Mouse (Mus musculus) intestine, embryonic 16.5 days (tissue): ENCODE measurements around the gene Twist1. TPM values are rescaled to one million over a fixed set of nuclear protein-coding genes. Genes with fewer than 3 reads are reported as not detected.

Source experiments
- ATAC-seq: fragments of 200-750 bp; cut with Nextera tagmentation; 2 replicates; pipeline ENCODE4 v1.8.0; 2017; ENCODE audit warnings: moderate TSS enrichment, moderate library complexity
- H3K27ac ChIP-seq: fragments of 300-500 bp; sonication (generic); 2 replicates; pipeline ENCODE4 v1.5.1; 2014; ENCODE audit warnings: mild to moderate bottlenecking, low read length
- H3K27me3 ChIP-seq: fragments of 300-500 bp; sonication (generic); replicated peaks from 2 replicates; pipeline ENCODE4 v1.6.1; 2014; ENCODE audit warnings: low read length, control low read depth, mixed read lengths; ENCODE audit not compliant: control insufficient read depth, insufficient read depth
- H3K36me3 ChIP-seq: fragments of 300-500 bp; sonication (generic); 2 replicates; pipeline ENCODE4 v1.6.1; 2014; ENCODE audit warnings: low read length, control low read depth; ENCODE audit not compliant: control insufficient read depth, insufficient read depth
- H3K4me1 ChIP-seq: fragments of 300-500 bp; sonication (generic); 2 replicates; pipeline ENCODE4 v1.6.1; 2014; ENCODE audit warnings: low read length, control low read depth, mixed read lengths; ENCODE audit not compliant: control insufficient read depth, insufficient read depth
- H3K4me2 ChIP-seq: fragments of 300-500 bp; sonication (generic); 2 replicates; pipeline ENCODE4 v1.6.1; 2014; ENCODE audit warnings: low read depth, low read length, control low read depth
- H3K4me3 ChIP-seq: fragments of 300-500 bp; sonication (generic); 2 replicates; pipeline ENCODE4 v1.5.1; 2014; ENCODE audit warnings: mild to moderate bottlenecking, low read length
- H3K9ac ChIP-seq: fragments of 300-500 bp; sonication (generic); 2 replicates; pipeline ENCODE4 v1.6.1; 2014; ENCODE audit warnings: low read depth, low read length
- H3K9me3 ChIP-seq: fragments of 300-500 bp; sonication (generic); 2 replicates; pipeline ENCODE4 v1.6.1; 2016; ENCODE audit warnings: low read length, control low read depth; ENCODE audit not compliant: control insufficient read depth
- WGBS: fragments of 180-500 bp; shearing (Covaris S2); extraction: QIAGEN DNeasy Blood & Tissue Kit; methylation state at CpG from one replicate; pipeline ENCODE4 v1.1.7; 2014; 5-methylcytosine and 5-hydroxymethylcytosine counted together
- polyA plus RNA-seq: library from polyadenylated mRNA; unstranded; fragments of >200 nt; fragmentation: Nextera tagmentation; extraction: Ambion mirVana; gene quantifications from 2 replicates; pipeline ENCODE4 v1.2.1, GENCODE M21; 2015

The Twist1 gene
- polyA plus RNA-seq, 1 experiment from 2014 or later: 0.49 TPM

DNA sequence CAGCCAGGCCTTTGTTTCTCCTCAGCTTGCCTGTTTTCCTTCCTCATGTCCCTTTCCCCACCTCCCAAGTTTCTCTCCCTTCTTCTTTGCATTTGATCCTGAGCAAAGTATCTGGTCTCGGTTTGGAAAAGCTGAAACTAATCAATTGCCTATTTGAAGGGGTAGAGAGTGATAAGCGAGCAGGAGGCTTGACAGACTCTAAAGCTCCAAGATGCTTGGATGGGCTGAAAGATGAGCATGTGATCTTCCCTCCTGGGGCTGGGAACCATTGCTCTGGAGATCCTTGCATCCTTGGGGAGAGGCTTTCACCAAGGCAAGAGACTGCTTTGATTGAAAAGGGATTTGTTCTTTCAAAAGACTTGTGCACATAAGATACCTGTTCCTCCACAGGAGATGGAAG is 7.0 kb downstream of the Twist1 start:
- peaks cover 57% of the 10 kb centered on the region for H3K27me3 ChIP-seq
- peaks cover 4% of the 10 kb centered on the region for H3K4me1 ChIP-seq
- no peak overlapping the region for H3K27ac ChIP-seq
- no peak for ATAC-seq
- no peaks in the 10 kb centered on the region for H3K9me3 ChIP-seq
- H3K9ac ChIP-seq: no peak overlapping the region
- H3K4me3 ChIP-seq: no peak overlapping the region
- 22% methylated on average over 2 of the region's 2 CpGs for WGBS
- no peaks in the 10 kb centered on the region for H3K36me3 ChIP-seq
- H3K4me2 ChIP-seq: no peak overlapping the region

GRCm38 (mm10) chr12:33965661-33966360 is 8.3 kb downstream of the Twist1 start:
- H3K4me3 ChIP-seq: no peak overlapping the region
- no peaks in the 10 kb centered on the region for H3K36me3 ChIP-seq
- H3K9ac ChIP-seq: no peak overlapping the region
- no peak overlapping the region for H3K4me2 ChIP-seq
- H3K4me1 ChIP-seq: peaks cover 4% of the 10 kb centered on the region
- 14% methylated on average over 5 of the region's 5 CpGs for WGBS
- H3K27me3 ChIP-seq: peaks cover 57% of the 10 kb centered on the region
- no peak overlapping the region for H3K27ac ChIP-seq
- ATAC-seq: no peak
- H3K9me3 ChIP-seq: no peaks in the 10 kb centered on the region

GRCm38 (mm10) chr12:33966490-33967415 is 9.3 kb downstream of the Twist1 start:
- peak overlapping the region; percentile 37 for H3K4me2 ChIP-seq
- no peaks in the 10 kb centered on the region for H3K9me3 ChIP-seq
- peaks cover 52% of the 10 kb centered on the region for H3K27me3 ChIP-seq
- no peaks in the 10 kb centered on the region for H3K36me3 ChIP-seq
- ATAC-seq: no peak
- 2% methylated on average over 35 of the region's 35 CpGs for WGBS
- no peak overlapping the region for H3K27ac ChIP-seq
- H3K4me1 ChIP-seq: peaks cover 4% of the 10 kb centered on the region
- H3K4me3 ChIP-seq: peak overlapping the region; percentile 20
- H3K9ac ChIP-seq: no peak overlapping the region

GRCm38 (mm10) chr12:33967514-33967913 is 10.0 kb downstream of the Twist1 start:
- Histone ChIP-seq H3K4me3 (peak overlapping the region; percentile 20), H3K4me1 (peaks cover 4% of the 10 kb centered on the region), H3K36me3 (no peaks in the 10 kb centered on the region), H3K27ac (no peak overlapping the region), H3K9me3 (no peaks in the 10 kb centered on the region), H3K4me2 (peak overlapping the region; percentile 37), H3K9ac (no peak overlapping the region), H3K27me3 (peaks cover 48% of the 10 kb centered on the region)
- ATAC-seq: peak; percentile 46; the same call in 1 of the 2 replicates
- WGBS: under 1% methylated on average over 21 of the region's 21 CpGs

DNA sequence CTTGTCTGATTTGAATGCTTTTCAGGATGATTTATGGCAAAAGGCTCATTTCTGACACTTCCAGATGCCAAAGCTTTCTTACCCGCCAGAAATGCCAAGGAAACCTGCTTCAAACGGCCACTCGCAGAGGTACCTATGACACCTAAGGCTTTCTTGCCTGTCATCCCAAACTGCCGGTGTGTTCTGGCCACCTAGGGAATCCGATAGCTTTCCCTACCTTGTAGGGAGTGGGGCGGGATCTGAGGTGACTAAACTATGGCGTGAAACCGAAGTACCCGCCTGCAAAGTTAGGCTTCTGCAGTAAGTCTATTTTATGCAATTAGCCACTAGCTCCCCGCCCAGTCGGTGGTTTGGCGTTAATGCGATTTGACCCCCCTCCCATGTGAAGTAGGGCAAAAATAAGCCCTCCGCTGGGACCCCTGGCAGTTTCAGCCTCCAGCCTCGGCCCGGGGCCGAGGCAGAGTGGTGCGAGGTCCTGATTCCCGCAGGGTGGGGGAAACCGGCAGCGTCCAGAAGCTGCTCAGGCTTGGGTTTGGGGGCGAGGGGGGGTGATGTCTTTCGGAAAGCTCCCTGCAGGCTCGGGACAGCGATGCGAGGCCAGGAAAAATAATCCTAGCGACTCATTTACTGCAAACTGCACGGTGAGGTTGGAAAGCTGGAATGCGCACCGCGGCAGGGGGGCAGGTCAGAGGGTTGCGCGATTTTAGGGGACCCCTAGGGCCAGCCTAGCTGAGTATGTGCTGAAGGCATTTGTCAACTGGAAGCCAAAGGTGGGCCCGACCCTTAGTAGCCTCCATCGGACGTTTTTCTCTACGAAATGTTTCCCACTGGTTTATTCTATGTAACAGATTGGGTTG is 10.8 kb downstream of the Twist1 start:
- 3% methylated on average over 37 of the region's 37 CpGs for WGBS
- H3K9ac ChIP-seq: no peak overlapping the region

DNA sequence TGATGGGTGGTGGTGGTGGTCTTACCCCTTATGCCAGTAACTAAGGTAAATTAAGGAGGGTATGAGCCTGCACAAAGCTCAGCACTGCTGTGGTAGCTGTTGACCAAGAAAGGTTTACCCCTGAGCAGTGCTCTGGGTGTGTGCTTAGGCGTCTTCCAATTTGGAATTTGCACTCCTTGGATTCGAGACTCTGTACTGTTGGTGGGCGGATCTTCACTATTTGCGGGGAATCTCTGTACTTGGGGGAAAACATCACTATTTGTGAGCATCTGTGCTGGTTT is 11.4 kb downstream of the Twist1 start:
- H3K27me3 ChIP-seq: peaks cover 38% of the 10 kb centered on the region
- no peak overlapping the region for H3K27ac ChIP-seq
- H3K9ac ChIP-seq: no peak overlapping the region
- H3K4me3 ChIP-seq: no peak overlapping the region
- H3K4me1 ChIP-seq: peaks cover 4% of the 10 kb centered on the region
- no peak overlapping the region for H3K4me2 ChIP-seq
- 23% methylated on average over 4 of the region's 4 CpGs for WGBS
- no peaks in the 10 kb centered on the region for H3K9me3 ChIP-seq
- no peaks in the 10 kb centered on the region for H3K36me3 ChIP-seq
- ATAC-seq: no peak

More for the DNA sequence above, 10.8 kb downstream of the Twist1 start:
- H3K36me3 ChIP-seq: no peaks in the 10 kb centered on the region
- ATAC-seq: no peak
- peak overlapping the region; percentile 20 for H3K4me3 ChIP-seq
- peaks cover 4% of the 10 kb centered on the region for H3K4me1 ChIP-seq
- H3K27ac ChIP-seq: no peak overlapping the region
- H3K4me2 ChIP-seq: peak overlapping the region; percentile 33; the same call in 1 of the 2 replicates
- H3K9me3 ChIP-seq: no peaks in the 10 kb centered on the region
- H3K27me3 ChIP-seq: peaks cover 43% of the 10 kb centered on the region

GRCm38 (mm10) chr12:33980159-33980558 is 22.7 kb downstream of the Twist1 start:
- 84% methylated on average over 4 of the region's 4 CpGs for WGBS
- no peaks in the 10 kb centered on the region for H3K9me3 ChIP-seq
- no peak overlapping the region for H3K4me2 ChIP-seq
- H3K27me3 ChIP-seq: no peaks in the 10 kb centered on the region
- no peak overlapping the region for H3K27ac ChIP-seq
- ATAC-seq: no peak
- H3K4me1 ChIP-seq: 0 out of 2 replicates have a peak, but pooled peaks cover 2% of the 10 kb centered on the region
- H3K4me3 ChIP-seq: no peak overlapping the region
- H3K36me3 ChIP-seq: no peaks in the 10 kb centered on the region
- no peak overlapping the region for H3K9ac ChIP-seq

- ATAC-seq: no peak
- Histone ChIP-seq H3K9ac (no peak overlapping the region), H3K4me2 (no peak overlapping the region), H3K4me3 (no peak overlapping the region), H3K4me1 (0 out of 2 replicates have a peak, but pooled peaks cover 2% of the 10 kb centered on the region), H3K27ac (no peak overlapping the region), H3K9me3 (no peaks in the 10 kb centered on the region), H3K36me3 (no peaks in the 10 kb centered on the region), H3K27me3 (no peaks in the 10 kb centered on the region)
- 43% methylated on average over 7 of the region's 7 CpGs for WGBS
Observed at GRCm38 (mm10) chr12:33981433-33981832, 24.0 kb downstream of the Twist1 start.

GRCm38 (mm10) chr12:33993127-33993526 is 35.7 kb downstream of the Twist1 start:
- no peaks in the 10 kb centered on the region for H3K36me3 ChIP-seq
- no peak overlapping the region for H3K4me2 ChIP-seq
- no peaks in the 10 kb centered on the region for H3K9me3 ChIP-seq
- H3K4me1 ChIP-seq: no peaks in the 10 kb centered on the region
- H3K27ac ChIP-seq: no peak overlapping the region
- WGBS: 86% methylated on average over 3 of the region's 3 CpGs
- H3K27me3 ChIP-seq: no peaks in the 10 kb centered on the region
- no peak overlapping the region for H3K9ac ChIP-seq
- ATAC-seq: no peak
- no peak overlapping the region for H3K4me3 ChIP-seq
